Mouse (Mus musculus) CH12.LX (cell line): ENCODE measurements at regions not wholly inside any gene's neighbourhood (a gene's known extent, or its start where the extent isn't known, plus 50 kb on each side); places are given as distances from the start of the nearest gene placed in this dataset.

Experiments used
- DNase-seq: peaks from one replicate; pipeline ENCODE4 v3.0.0-alpha.2; 2013; ENCODE audit errors: extremely low read depth
- H3K27ac ChIP-seq: 2 replicates; pipeline ENCODE4 v1.5.1; 2012; ENCODE audit warnings: low read depth, mild to moderate bottlenecking, control low read depth, moderate library complexity; ENCODE audit not compliant: insufficient read depth
- H3K27me3 ChIP-seq: replicated peaks from 2 replicates; pipeline ENCODE3; 2012; ENCODE audit warnings: inconsistent platforms
- H3K36me3 ChIP-seq, 2 experiments: replicated peaks in 1 of 2; 2 replicates each; pipeline versions ENCODE3 to v1.6.1; 2012; ENCODE audit warnings: inconsistent platforms in 1 of 2, low read length in 1 of 2, mild to moderate bottlenecking in 1 of 2, mixed read lengths in 1 of 2, moderate library complexity in 1 of 2; ENCODE audit not compliant: control insufficient read depth in 1 of 2, insufficient read depth in 1 of 2
- H3K4me1 ChIP-seq, 2 experiments: 2 replicates each; pipeline ENCODE4 v1.6.1; 2012; ENCODE audit warnings: inconsistent platforms in 1 of 2, moderate library complexity in 1 of 2; ENCODE audit not compliant: insufficient read depth in 2 of 2, control insufficient read depth in 1 of 2
- H3K4me2 ChIP-seq: 2 replicates; pipeline ENCODE4 v1.6.1; 2012; ENCODE audit warnings: low read depth, mild to moderate bottlenecking, control low read depth; ENCODE audit not compliant: poor library complexity, insufficient read depth, severe bottlenecking
- H3K4me3 ChIP-seq, 3 experiments: fragments of 150-350 bp in 1 of 3; sonication (generic) in 1 of 3; replicated peaks in 1 of 3; 2 replicates each; pipeline versions ENCODE3 to v1.5.1; 2011 to 2012; ENCODE audit warnings: low read depth in 2 of 3, low read length in 2 of 3, mild to moderate bottlenecking in 2 of 3, moderate library complexity in 2 of 3, control low read depth in 1 of 3, improper control_type of control experiment in 1 of 3, inconsistent platforms in 1 of 3, mixed read lengths in 1 of 3; ENCODE audit not compliant: poor library complexity in 1 of 3
- H3K79me2 ChIP-seq: replicated peaks from 2 replicates; pipeline ENCODE4 v1.6.1; 2012; ENCODE audit warnings: mild to moderate bottlenecking, moderate library complexity; ENCODE audit not compliant: control insufficient read depth, poor library complexity, insufficient read depth, severe bottlenecking; ENCODE audit errors: extremely low read depth
- H3K9ac ChIP-seq: 2 replicates; pipeline ENCODE4 v1.6.1; 2012; ENCODE audit warnings: low read depth, mild to moderate bottlenecking, control low read depth, moderate library complexity; ENCODE audit not compliant: insufficient read depth
- H3K9me3 ChIP-seq: replicated peaks from 2 replicates; pipeline ENCODE3; 2012; ENCODE audit warnings: low read length, inconsistent platforms, mixed read lengths
- CHD2 ChIP-seq: IDR thresholded peaks from 2 replicates; pipeline ENCODE4 v1.6.1; 2011; ENCODE audit warnings: low read length, improper control_type of control experiment
- CTCF ChIP-seq, 2 experiments: IDR thresholded peaks in 1 of 2; conservative IDR thresholded peaks in 1 of 2; 2 replicates each; pipeline ENCODE4 v1.5.1; 2011 to 2012; ENCODE audit warnings: low read depth in 2 of 2, low read length in 2 of 2, improper control_type of control experiment in 1 of 2, inconsistent platforms in 1 of 2, mild to moderate bottlenecking in 1 of 2, moderate library complexity in 1 of 2
- MAFK ChIP-seq: IDR thresholded peaks from 2 replicates; pipeline ENCODE4 v1.6.1; 2011; ENCODE audit warnings: low read length, improper control_type of control experiment; ENCODE audit not compliant: insufficient replicate concordance
- MEF2A ChIP-seq: IDR thresholded peaks from 2 replicates; pipeline ENCODE4 v1.6.1; 2014; ENCODE audit warnings: low read depth, mild to moderate bottlenecking, inconsistent platforms, low read length, improper control_type of control experiment, borderline replicate concordance
- MYC ChIP-seq: IDR thresholded peaks from 2 replicates; pipeline ENCODE4 v1.6.1; 2011; ENCODE audit warnings: low read depth, mild to moderate bottlenecking, improper control_type of control experiment, low read length
- NRF1 ChIP-seq: IDR thresholded peaks from 2 replicates; pipeline ENCODE4 v1.6.1; 2014; ENCODE audit warnings: low read depth, mild to moderate bottlenecking, inconsistent platforms, low read length, improper control_type of control experiment, moderate library complexity
- PAX5 ChIP-seq: IDR thresholded peaks from 2 replicates; pipeline ENCODE4 v1.6.1; 2012; ENCODE audit warnings: low read length, inconsistent platforms, mixed read lengths
- RAD21 ChIP-seq: IDR thresholded peaks from 2 replicates; pipeline ENCODE4 v1.6.1; 2011; ENCODE audit warnings: low read depth, mild to moderate bottlenecking, low read length, improper control_type of control experiment, moderate library complexity
- RCOR1 ChIP-seq: conservative IDR thresholded peaks from 2 replicates; pipeline ENCODE4 v1.6.1; 2012; ENCODE audit warnings: low read depth, mild to moderate bottlenecking, inconsistent platforms, low read length, improper control_type of control experiment
- SMC3 ChIP-seq: IDR thresholded peaks from 2 replicates; pipeline ENCODE4 v1.6.1; 2011; ENCODE audit warnings: low read depth, low read length, improper control_type of control experiment
- TBP ChIP-seq: conservative IDR thresholded peaks from 2 replicates; pipeline ENCODE4 v1.6.1; 2011; ENCODE audit warnings: low read depth, low read length, improper control_type of control experiment
- UBTF ChIP-seq: IDR thresholded peaks from 2 replicates; pipeline ENCODE4 v1.6.1; 2012; ENCODE audit warnings: low read depth, mild to moderate bottlenecking, inconsistent platforms, low read length, improper control_type of control experiment, moderate library complexity
- USF1 ChIP-seq: IDR thresholded peaks from 2 replicates; pipeline ENCODE4 v1.6.1; 2014; ENCODE audit warnings: low read depth, mild to moderate bottlenecking, inconsistent platforms, low read length, improper control_type of control experiment
- USF2 ChIP-seq: conservative IDR thresholded peaks from 2 replicates; pipeline ENCODE4 v1.6.1; 2011; ENCODE audit warnings: low read depth, low read length, improper control_type of control experiment
- ZKSCAN1 ChIP-seq: IDR thresholded peaks from 2 replicates; pipeline ENCODE4 v1.6.1; 2012; ENCODE audit warnings: low read depth, inconsistent platforms, low read length, improper control_type of control experiment, borderline replicate concordance
- ZMIZ1 ChIP-seq: IDR thresholded peaks from 2 replicates; pipeline ENCODE4 v1.6.1; 2012; ENCODE audit warnings: low read depth, mild to moderate bottlenecking, inconsistent platforms, low read length, improper control_type of control experiment
- dilution Hi-C: fragments of 300-500 bp; cut with MboI; formaldehyde crosslinking; loops from 2 replicates; pipeline ENCODE4 v1.14.3; 2020; ENCODE audit warnings: low sequenced_read_pairs; ENCODE audit not compliant: extremely low pct_unique_long_range_greater_than_20kb, extremely low pct_ligation_motif_present
- in situ Hi-C: fragments of 300-500 bp; cut with MboI; formaldehyde crosslinking; loops from 3 replicates; pipeline ENCODE4 v1.14.3; 2019; ENCODE audit warnings: low sequenced_read_pairs, low pct_ligation_motif_present, low pct_unique_long_range_greater_than_20kb, mixed read lengths

DNA sequence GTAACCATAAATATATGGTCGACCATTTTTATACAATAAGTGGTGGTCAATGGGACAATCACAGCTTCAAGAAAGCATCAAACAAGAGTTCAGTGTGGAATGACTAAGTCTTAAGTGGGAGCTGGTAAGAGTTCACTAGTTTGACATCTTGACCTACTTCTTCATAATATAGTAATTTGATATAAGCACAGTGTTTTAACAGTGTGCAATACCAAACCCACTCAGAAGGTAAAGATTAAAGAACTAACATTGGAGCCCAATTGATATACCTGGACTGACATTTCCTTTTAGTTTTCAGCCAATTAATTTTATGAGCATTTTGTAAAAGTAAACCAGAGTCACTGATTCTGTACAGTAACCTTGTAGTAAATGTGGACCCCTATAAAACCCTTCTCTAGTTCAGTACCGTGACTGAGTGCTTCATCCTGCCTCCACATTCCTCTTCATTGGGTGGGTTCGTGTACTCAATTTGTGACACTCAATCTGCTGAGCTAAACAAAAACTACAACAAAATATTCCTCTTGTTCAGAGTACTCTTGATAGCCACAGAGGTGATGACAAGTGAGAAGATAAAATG lies 593.9 kb upstream of the Gm11114 start:
- dilution Hi-C loops, result no loop called here
- Histone ChIP-seq H3K4me2 (no peak overlapping the region), H3K4me1 (no peaks in the 10 kb centered on the region), H3K27ac (no peak overlapping the region), H3K27me3 (no peaks in the 10 kb centered on the region), H3K9ac (no peak overlapping the region), H3K79me2 (no peaks in the 10 kb centered on the region), H3K9me3 (no peaks in the 10 kb centered on the region), H3K4me3 (no peak overlapping the region), H3K36me3 (no peaks in the 10 kb centered on the region)
- DNase-seq, result no peak
- in situ Hi-C loops, result no loop called here
- no peak for TF ChIP-seq RAD21
- TF ChIP-seq ZKSCAN1, result no peak
- no peak for TF ChIP-seq USF1
- TF ChIP-seq TBP, result no peak
- TF ChIP-seq ZMIZ1, result no peak

DNA sequence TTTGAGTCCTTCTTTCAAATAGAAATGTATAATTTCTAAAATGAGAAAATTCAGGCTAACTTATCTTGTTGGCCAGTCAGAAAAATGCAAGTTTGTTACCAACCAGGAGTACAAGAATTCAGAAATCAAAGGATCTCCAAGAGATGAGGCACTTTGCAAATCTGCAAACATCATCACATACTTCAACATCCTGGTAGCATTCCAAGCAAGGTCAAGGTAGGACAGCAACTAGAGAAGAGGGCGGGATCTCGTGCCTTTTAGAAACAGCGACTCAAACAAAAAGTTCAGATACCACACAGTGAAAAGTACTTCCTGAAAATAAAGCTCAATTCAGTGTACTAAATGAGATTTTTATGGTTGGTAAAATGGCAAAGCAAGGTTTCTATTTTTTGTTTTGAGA lies 593.2 kb upstream of the Gm11114 start:
- H3K4me3 ChIP-seq, result no peak overlapping the region
- H3K4me2 ChIP-seq, result no peak overlapping the region
- no peaks in the 10 kb centered on the region for H3K27me3 ChIP-seq
- DNase-seq, result no peak
- H3K79me2 ChIP-seq, result no peaks in the 10 kb centered on the region
- no peak for TF ChIP-seq CTCF (conservative IDR thresholded peaks at IDR 0.05 in 1 of 2, IDR thresholded peaks at IDR 0.05 in 1 of 2; ENCODE audit: low read depth in 2 of 2, low read length in 2 of 2)
- TF ChIP-seq PAX5, result no peak
- no peak for TF ChIP-seq MYC
- TF ChIP-seq UBTF, result no peak
- no peak for TF ChIP-seq SMC3
- TF ChIP-seq NRF1, result no peak
- no peak for TF ChIP-seq CHD2
- TF ChIP-seq MEF2A, result no peak
- no peak for TF ChIP-seq RCOR1
- no peak for TF ChIP-seq MAFK
- no peak for TF ChIP-seq USF2
- no peaks in the 10 kb centered on the region for H3K4me1 ChIP-seq
- no peaks in the 10 kb centered on the region for H3K9me3 ChIP-seq
- in situ Hi-C loops, result no loop called here
- H3K36me3 ChIP-seq, result no peaks in the 10 kb centered on the region
- no peak overlapping the region for H3K9ac ChIP-seq
- dilution Hi-C loops, result no loop called here
- no peak overlapping the region for H3K27ac ChIP-seq

DNA sequence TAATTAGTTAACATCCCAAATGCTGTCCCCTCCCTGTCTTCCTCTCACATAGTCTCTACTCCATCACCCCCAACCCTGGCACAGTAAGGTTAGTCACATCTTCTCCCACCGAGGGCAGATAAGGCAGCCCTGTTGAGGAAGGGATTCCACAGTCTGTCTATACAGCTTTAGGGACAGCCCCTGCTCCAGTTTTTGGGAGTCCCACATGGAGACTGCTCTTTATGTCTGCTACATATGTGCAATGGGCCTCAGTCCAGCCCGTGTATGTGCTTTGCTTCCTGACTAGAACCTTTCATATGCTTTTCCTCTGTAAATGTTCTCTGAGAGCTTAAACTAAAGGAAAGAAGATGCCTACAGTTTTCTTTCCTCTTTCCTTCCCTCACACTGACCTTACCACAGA lies 592.1 kb upstream of the Gm11114 start:
- H3K4me1 ChIP-seq, result no peaks in the 10 kb centered on the region
- H3K27me3 ChIP-seq, result no peaks in the 10 kb centered on the region
- H3K27ac ChIP-seq, result no peak overlapping the region
- no peak overlapping the region for H3K4me2 ChIP-seq
- no peaks in the 10 kb centered on the region for H3K79me2 ChIP-seq
- dilution Hi-C loops, result no loop called here
- no peak for DNase-seq
- no peak for TF ChIP-seq CTCF (conservative IDR thresholded peaks at IDR 0.05 in 1 of 2, IDR thresholded peaks at IDR 0.05 in 1 of 2; ENCODE audit: low read depth in 2 of 2, low read length in 2 of 2)
- no peaks in the 10 kb centered on the region for H3K9me3 ChIP-seq
- H3K9ac ChIP-seq, result no peak overlapping the region
- in situ Hi-C loops, result no loop called here
- no peak overlapping the region for H3K4me3 ChIP-seq
- H3K36me3 ChIP-seq, result no peaks in the 10 kb centered on the region
